Mouse (Mus musculus): ENCODE data around the gene Sphkap. TPM values are rescaled to one million over a fixed set of nuclear protein-coding genes. Genes with fewer than 3 reads are reported as not detected.

Gene Sphkap
- 0.64 and 1.6 TPM in 2 replicates for polyA plus RNA-seq (2014; fragmentation: Nextera tagmentation; extraction: Ambion mirVana)

- Histone ChIP-seq H3K4me3 (ENCODE audit: low read depth, low read length) (peak within 1 kb of the TSS; percentile 42), H3K9me3 (replicated peaks; ENCODE audit: control insufficient read depth, low read length) (no peaks in the 10 kb centered on the region), H3K27me3 (ENCODE audit: control insufficient read depth, insufficient read depth, low read length) (no peaks in the 10 kb centered on the region; the same call in 1 of the 2 replicates), H3K4me2 (ENCODE audit: low read depth, low read length) (peak within 1 kb of the TSS; percentile 77), H3K36me3 (replicated peaks; ENCODE audit: control insufficient read depth, insufficient read depth, low read depth, low read length) (no peaks in the 10 kb centered on the region), H3K4me1 (ENCODE audit: control insufficient read depth, insufficient read depth, low read length) (no peaks in the 10 kb centered on the region), H3K9ac (replicated peaks; ENCODE audit: low read length) (peak within 1 kb of the TSS; percentile 41), H3K27ac (replicated peaks; ENCODE audit: low read depth, low read length) (no peak within 1 kb of the TSS)
- DNase-seq (ENCODE audit: low spot score): peak; percentile 65
- WGBS: 0% methylated on average over 16 of the region's 16 CpGs
- ATAC-seq (replicated peaks; ENCODE audit: insufficient number of reproducible peaks, low FRiP score, low TSS enrichment, low read depth): peak; percentile 84
Observed at GRCm38 (mm10) chr1:83408021-83408464, at the start of gene Sphkap. TSS of gene Sphkap (minus strand) at chr1:83408200.

- H3K9ac ChIP-seq (replicated peaks; ENCODE audit: low read length): no peak overlapping the region
- no peaks in the 10 kb centered on the region for H3K9me3 ChIP-seq (replicated peaks; ENCODE audit: control insufficient read depth, low read length)
- H3K4me1 ChIP-seq (ENCODE audit: control insufficient read depth, insufficient read depth, low read length): no peaks in the 10 kb centered on the region
- DNase-seq (ENCODE audit: low spot score): no peak
- WGBS: 61% methylated on average over 5 of the region's 5 CpGs
- no peaks in the 10 kb centered on the region for H3K27me3 ChIP-seq (ENCODE audit: control insufficient read depth, insufficient read depth, low read length)
- no peaks in the 10 kb centered on the region for H3K36me3 ChIP-seq (replicated peaks; ENCODE audit: control insufficient read depth, insufficient read depth, low read depth, low read length)
- no peak overlapping the region for H3K4me2 ChIP-seq (ENCODE audit: low read depth, low read length)
- no peak overlapping the region for H3K27ac ChIP-seq (replicated peaks; ENCODE audit: low read depth, low read length)
- no peak overlapping the region for H3K4me3 ChIP-seq (ENCODE audit: low read depth, low read length)
- ATAC-seq (replicated peaks; ENCODE audit: insufficient number of reproducible peaks, low FRiP score, low TSS enrichment, low read depth): no peak
Observed at GRCm38 (mm10) chr1:83451291-83451690, 43.3 kb upstream of the Sphkap start.

- Histone ChIP-seq H3K9me3 (replicated peaks; ENCODE audit: control insufficient read depth, low read length) (no peaks in the 10 kb centered on the region), H3K4me3 (ENCODE audit: low read depth, low read length) (no peak overlapping the region), H3K9ac (replicated peaks; ENCODE audit: low read length) (no peak overlapping the region), H3K4me2 (ENCODE audit: low read depth, low read length) (no peak overlapping the region), H3K36me3 (replicated peaks; ENCODE audit: control insufficient read depth, insufficient read depth, low read depth, low read length) (no peaks in the 10 kb centered on the region), H3K27ac (replicated peaks; ENCODE audit: low read depth, low read length) (no peak overlapping the region), H3K27me3 (ENCODE audit: control insufficient read depth, insufficient read depth, low read length) (no peaks in the 10 kb centered on the region), H3K4me1 (ENCODE audit: control insufficient read depth, insufficient read depth, low read length) (no peaks in the 10 kb centered on the region)
- 98% methylated on average over 2 of the region's 2 CpGs for WGBS
- no peak for DNase-seq (ENCODE audit: low spot score)
- ATAC-seq (replicated peaks; ENCODE audit: insufficient number of reproducible peaks, low FRiP score, low TSS enrichment, low read depth): no peak
Observed at GRCm38 (mm10) chr1:83440422-83440821, 32.4 kb upstream of the Sphkap start.

GRCm38 (mm10) chr1:83433932-83434331 is 25.9 kb upstream of the Sphkap start:
- 92% methylated on average over 3 of the region's 3 CpGs for WGBS
- no peaks in the 10 kb centered on the region for H3K27me3 ChIP-seq (ENCODE audit: control insufficient read depth, insufficient read depth, low read length)
- H3K27ac ChIP-seq (replicated peaks; ENCODE audit: low read depth, low read length): no peak overlapping the region
- DNase-seq (ENCODE audit: low spot score): no peak
- H3K4me3 ChIP-seq (ENCODE audit: low read depth, low read length): no peak overlapping the region
- no peaks in the 10 kb centered on the region for H3K9me3 ChIP-seq (replicated peaks; ENCODE audit: control insufficient read depth, low read length)
- H3K9ac ChIP-seq (replicated peaks; ENCODE audit: low read length): no peak overlapping the region
- H3K4me1 ChIP-seq (ENCODE audit: control insufficient read depth, insufficient read depth, low read length): no peaks in the 10 kb centered on the region
- no peaks in the 10 kb centered on the region for H3K36me3 ChIP-seq (replicated peaks; ENCODE audit: control insufficient read depth, insufficient read depth, low read depth, low read length)
- ATAC-seq (replicated peaks; ENCODE audit: insufficient number of reproducible peaks, low FRiP score, low TSS enrichment, low read depth): no peak
- no peak overlapping the region for H3K4me2 ChIP-seq (ENCODE audit: low read depth, low read length)

- Histone ChIP-seq H3K36me3 (replicated peaks; ENCODE audit: control insufficient read depth, insufficient read depth, low read depth, low read length) (no peaks in the 10 kb centered on the region), H3K27me3 (ENCODE audit: control insufficient read depth, insufficient read depth, low read length) (no peaks in the 10 kb centered on the region), H3K4me1 (ENCODE audit: control insufficient read depth, insufficient read depth, low read length) (no peaks in the 10 kb centered on the region), H3K9me3 (replicated peaks; ENCODE audit: control insufficient read depth, low read length) (no peaks in the 10 kb centered on the region), H3K4me3 (ENCODE audit: low read depth, low read length) (no peak overlapping the region), H3K4me2 (ENCODE audit: low read depth, low read length) (no peak overlapping the region), H3K27ac (replicated peaks; ENCODE audit: low read depth, low read length) (no peak overlapping the region), H3K9ac (replicated peaks; ENCODE audit: low read length) (no peak overlapping the region)
- no peak for DNase-seq (ENCODE audit: low spot score)
- ATAC-seq (replicated peaks; ENCODE audit: insufficient number of reproducible peaks, low FRiP score, low TSS enrichment, low read depth): no peak
Observed at GRCm38 (mm10) chr1:83429866-83430265, 21.9 kb upstream of the Sphkap start.

GRCm38 (mm10) chr1:83407616-83408015 is 384 bp downstream of the Sphkap start:
- H3K4me3 ChIP-seq (ENCODE audit: low read depth, low read length): peak overlapping the region; percentile 42
- H3K27ac ChIP-seq (replicated peaks; ENCODE audit: low read depth, low read length): no peak overlapping the region
- peak overlapping the region; percentile 77 for H3K4me2 ChIP-seq (ENCODE audit: low read depth, low read length)
- H3K36me3 ChIP-seq (replicated peaks; ENCODE audit: control insufficient read depth, insufficient read depth, low read depth, low read length): no peaks in the 10 kb centered on the region
- peak overlapping the region; percentile 41 for H3K9ac ChIP-seq (replicated peaks; ENCODE audit: low read length)
- no peaks in the 10 kb centered on the region; the same call in 1 of the 2 replicates for H3K27me3 ChIP-seq (ENCODE audit: control insufficient read depth, insufficient read depth, low read length)
- DNase-seq (ENCODE audit: low spot score) (no peak), ATAC-seq (replicated peaks; ENCODE audit: insufficient number of reproducible peaks, low FRiP score, low TSS enrichment, low read depth) (peak; percentile 58)
- no peaks in the 10 kb centered on the region for H3K9me3 ChIP-seq (replicated peaks; ENCODE audit: control insufficient read depth, low read length)
- 3% methylated on average over 11 of the region's 11 CpGs for WGBS
- H3K4me1 ChIP-seq (ENCODE audit: control insufficient read depth, insufficient read depth, low read length): no peaks in the 10 kb centered on the region

- ATAC-seq (replicated peaks; ENCODE audit: insufficient number of reproducible peaks, low FRiP score, low TSS enrichment, low read depth): no peak
- H3K4me3 ChIP-seq (ENCODE audit: low read depth, low read length): no peak overlapping the region
Observed at GRCm38 (mm10) chr1:83406882-83407549, 984 bp downstream of the Sphkap start.

GRCm38 (mm10) chr1:83401079-83401478 is 6.9 kb downstream of the Sphkap start:
- no peaks in the 10 kb centered on the region for H3K27me3 ChIP-seq (ENCODE audit: control insufficient read depth, insufficient read depth, low read length)
- no peak overlapping the region for H3K27ac ChIP-seq (replicated peaks; ENCODE audit: low read depth, low read length)
- H3K4me2 ChIP-seq (ENCODE audit: low read depth, low read length): no peak overlapping the region
- no peaks in the 10 kb centered on the region for H3K9me3 ChIP-seq (replicated peaks; ENCODE audit: control insufficient read depth, low read length)
- ATAC-seq (replicated peaks; ENCODE audit: insufficient number of reproducible peaks, low FRiP score, low TSS enrichment, low read depth) (no peak), DNase-seq (ENCODE audit: low spot score) (no peak)
- H3K4me1 ChIP-seq (ENCODE audit: control insufficient read depth, insufficient read depth, low read length): no peaks in the 10 kb centered on the region
- H3K4me3 ChIP-seq (ENCODE audit: low read depth, low read length): no peak overlapping the region
- no peaks in the 10 kb centered on the region for H3K36me3 ChIP-seq (replicated peaks; ENCODE audit: control insufficient read depth, insufficient read depth, low read depth, low read length)
- no peak overlapping the region for H3K9ac ChIP-seq (replicated peaks; ENCODE audit: low read length)
- WGBS: 83% methylated on average over 1 of the region's 1 CpGs

More at GRCm38 (mm10) chr1:83406882-83407549, 984 bp downstream of the Sphkap start:
- Histone ChIP-seq H3K4me1 (ENCODE audit: control insufficient read depth, insufficient read depth, low read length) (no peaks in the 10 kb centered on the region), H3K9ac (replicated peaks; ENCODE audit: low read length) (no peak overlapping the region), H3K36me3 (replicated peaks; ENCODE audit: control insufficient read depth, insufficient read depth, low read depth, low read length) (no peaks in the 10 kb centered on the region), H3K9me3 (replicated peaks; ENCODE audit: control insufficient read depth, low read length) (no peaks in the 10 kb centered on the region), H3K4me2 (ENCODE audit: low read depth, low read length) (peak overlapping the region; percentile 77), H3K27me3 (ENCODE audit: control insufficient read depth, insufficient read depth, low read length) (no peaks in the 10 kb centered on the region; the same call in 1 of the 2 replicates), H3K27ac (replicated peaks; ENCODE audit: low read depth, low read length) (no peak overlapping the region)
- no peak for DNase-seq (ENCODE audit: low spot score)
- 10% methylated on average over 8 of the region's 8 CpGs for WGBS

Measured in embryonic facial prominence, embryonic 11.5 days (tissue).